Mouse (Mus musculus) forebrain, postnatal 0 days (tissue): Measurements from ENCODE around the gene Tmem91. TPM values are rescaled to one million over a fixed set of nuclear protein-coding genes. Genes with fewer than 3 reads are reported as not detected.

Source experiments
- ATAC-seq: fragments of 200-750 bp; cut with Nextera tagmentation; 2 replicates; pipeline ENCODE4 v1.8.0; 2017; ENCODE audit warnings: mild to moderate bottlenecking, moderate library complexity
- DNase-seq: peaks from one replicate; pipeline ENCODE4 v3.0.0-alpha.2; 2015
- H3K27ac ChIP-seq: fragments of 300-500 bp; sonication (generic); 2 replicates; pipeline ENCODE4 v1.5.1; 2014; ENCODE audit warnings: low read depth, mild to moderate bottlenecking, antibody characterized with exemption, low read length, moderate library complexity, mixed read lengths
- H3K27me3 ChIP-seq: fragments of 300-500 bp; sonication (generic); 2 replicates; pipeline ENCODE4 v1.6.1; 2014; ENCODE audit warnings: mild to moderate bottlenecking, low read length, mixed read lengths; ENCODE audit not compliant: insufficient read depth
- H3K36me3 ChIP-seq: fragments of 300-500 bp; sonication (generic); 2 replicates; pipeline ENCODE4 v1.6.1; 2014; ENCODE audit warnings: mild to moderate bottlenecking, moderate library complexity; ENCODE audit not compliant: insufficient read depth
- H3K4me1 ChIP-seq: fragments of 300-500 bp; sonication (generic); 2 replicates; pipeline ENCODE4 v1.6.1; 2014; ENCODE audit warnings: antibody characterized with exemption; ENCODE audit not compliant: insufficient read depth
- H3K4me2 ChIP-seq: fragments of 300-500 bp; sonication (generic); 2 replicates; pipeline ENCODE4 v1.6.1; 2014; ENCODE audit warnings: low read depth, mild to moderate bottlenecking, moderate library complexity
- H3K4me3 ChIP-seq: fragments of 300-500 bp; sonication (generic); 2 replicates; pipeline ENCODE4 v1.5.1; 2014; ENCODE audit warnings: low read depth, low read length, mixed read lengths
- H3K9ac ChIP-seq: fragments of 300-500 bp; sonication (generic); 2 replicates; pipeline ENCODE4 v1.6.1; 2014; ENCODE audit warnings: mild to moderate bottlenecking
- H3K9me3 ChIP-seq: fragments of 300-500 bp; sonication (generic); 2 replicates; pipeline ENCODE4 v1.6.1; 2016; ENCODE audit warnings: low read length
- CTCF ChIP-seq: sonication (generic); IDR thresholded peaks from 2 replicates; pipeline ENCODE4 v1.5.1; 2016; ENCODE audit warnings: antibody characterized with exemption, control low read depth, low read depth
- WGBS: fragments of 180-500 bp; shearing (Covaris S2); extraction: QIAGEN DNeasy Blood & Tissue Kit; methylation state at CpG from one replicate; pipeline ENCODE4 v1.1.7; 2014; 5-methylcytosine and 5-hydroxymethylcytosine counted together
- polyA plus RNA-seq: library from polyadenylated mRNA; unstranded; fragments of >200 nt; fragmentation: Nextera tagmentation; extraction: Ambion mirVana; gene quantifications from 2 replicates; pipeline ENCODE4 v1.2.1, GENCODE M21; 2015
- total RNA-seq: library from RNA; depleted of rRNA; stranded (reverse); fragments of >200 nt; gene quantifications from 2 replicates; pipeline ENCODE4 v1.2.3, GENCODE M21; 2014

The Tmem91 gene
- total and polyA plus RNA-seq, 2 experiments from 2014 or later, result 40.3 to 61.4 TPM

- H3K4me2 ChIP-seq, result no peak overlapping the region
- H3K9me3 ChIP-seq, result no peaks in the 10 kb centered on the region
- no peak for TF ChIP-seq CTCF
- no peaks in the 10 kb centered on the region for H3K27me3 ChIP-seq
- WGBS, result 73% methylated on average over 15 of the region's 15 CpGs
- H3K4me1 ChIP-seq, result 0 out of 2 replicates have a peak, but pooled peaks cover 2% of the 10 kb centered on the region
- H3K27ac ChIP-seq, result no peak overlapping the region
- DNase-seq (no peak), ATAC-seq (no peak)
- H3K4me3 ChIP-seq, result no peak overlapping the region
- peaks cover 7% of the 10 kb centered on the region; the same call in 1 of the 2 replicates for H3K36me3 ChIP-seq
- no peak overlapping the region for H3K9ac ChIP-seq
These were observed 32.8 kb upstream of the Tmem91 start for GRCm38 (mm10) chr7:25707581-25708292.

GRCm38 (mm10) chr7:25706578-25707170, 31.7 kb upstream of the Tmem91 start:
- Histone ChIP-seq H3K4me2 (no peak overlapping the region), H3K9ac (no peak overlapping the region), H3K27ac (no peak overlapping the region), H3K36me3 (no peaks in the 10 kb centered on the region; the same call in 1 of the 2 replicates), H3K27me3 (no peaks in the 10 kb centered on the region), H3K9me3 (no peaks in the 10 kb centered on the region), H3K4me3 (no peak overlapping the region), H3K4me1 (0 out of 2 replicates have a peak, but pooled peaks cover 2% of the 10 kb centered on the region)
- WGBS, result 66% methylated on average over 7 of the region's 7 CpGs
- DNase-seq (no peak), ATAC-seq (no peak)
- TF ChIP-seq CTCF, result no peak

GRCm38 (mm10) chr7:25705801-25706251, 30.9 kb upstream of the Tmem91 start:
- Histone ChIP-seq H3K4me2 (no peak overlapping the region), H3K9ac (no peak overlapping the region), H3K4me3 (no peak overlapping the region), H3K4me1 (0 out of 2 replicates have a peak, but pooled peaks cover 2% of the 10 kb centered on the region), H3K36me3 (no peaks in the 10 kb centered on the region), H3K27me3 (no peaks in the 10 kb centered on the region), H3K27ac (no peak overlapping the region), H3K9me3 (no peaks in the 10 kb centered on the region)
- ATAC-seq (peak; percentile 51), DNase-seq (no peak)
- 56% methylated on average over 6 of the region's 6 CpGs for WGBS
- no peak for TF ChIP-seq CTCF

DNA sequence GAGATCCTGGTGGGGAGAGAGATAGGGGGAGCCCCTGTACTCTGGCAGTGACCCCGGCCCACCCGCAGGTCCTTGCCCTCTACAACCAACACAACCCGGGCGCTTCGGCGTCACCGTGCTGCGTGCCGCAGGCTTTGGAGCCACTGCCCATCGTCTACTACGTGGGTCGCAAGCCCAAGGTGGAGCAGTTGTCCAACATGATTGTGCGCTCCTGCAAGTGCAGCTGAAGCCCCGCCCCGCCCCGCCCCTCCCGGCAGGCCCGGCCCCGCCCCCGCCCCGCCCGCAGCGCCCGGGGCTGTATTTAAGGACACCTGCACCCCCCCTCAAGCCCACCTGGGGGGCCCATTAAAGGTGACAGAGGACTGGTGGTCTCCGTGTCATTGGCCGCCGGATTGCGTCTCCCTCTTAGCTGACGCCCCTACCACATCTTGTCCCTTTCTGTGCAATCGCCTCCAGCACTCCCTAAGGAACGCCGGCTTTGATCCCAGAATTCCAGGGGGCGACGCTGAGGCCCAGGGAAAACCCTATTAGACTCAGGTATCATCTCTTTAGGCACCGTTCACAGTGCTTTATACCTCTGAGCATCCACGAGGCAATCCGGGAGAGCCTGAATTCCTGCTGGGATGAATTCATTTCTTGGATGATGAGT, 29.9 kb upstream of the Tmem91 start:
- 0 out of 2 replicates have a peak, but pooled peaks cover 2% of the 10 kb centered on the region for H3K4me1 ChIP-seq
- H3K36me3 ChIP-seq, result no peaks in the 10 kb centered on the region
- no peaks in the 10 kb centered on the region for H3K9me3 ChIP-seq
- peak; percentile 15; the same call in 1 of the 2 replicates for TF ChIP-seq CTCF
- H3K4me2 ChIP-seq, result peak overlapping the region; percentile 76
- H3K27me3 ChIP-seq, result no peaks in the 10 kb centered on the region
- H3K9ac ChIP-seq, result peak overlapping the region; percentile 28
- H3K4me3 ChIP-seq, result peak overlapping the region; percentile 33
- 2% methylated on average over 37 of the region's 37 CpGs for WGBS
- ATAC-seq, result peak; percentile 44
- no peak for DNase-seq
- H3K27ac ChIP-seq, result no peak overlapping the region

DNA sequence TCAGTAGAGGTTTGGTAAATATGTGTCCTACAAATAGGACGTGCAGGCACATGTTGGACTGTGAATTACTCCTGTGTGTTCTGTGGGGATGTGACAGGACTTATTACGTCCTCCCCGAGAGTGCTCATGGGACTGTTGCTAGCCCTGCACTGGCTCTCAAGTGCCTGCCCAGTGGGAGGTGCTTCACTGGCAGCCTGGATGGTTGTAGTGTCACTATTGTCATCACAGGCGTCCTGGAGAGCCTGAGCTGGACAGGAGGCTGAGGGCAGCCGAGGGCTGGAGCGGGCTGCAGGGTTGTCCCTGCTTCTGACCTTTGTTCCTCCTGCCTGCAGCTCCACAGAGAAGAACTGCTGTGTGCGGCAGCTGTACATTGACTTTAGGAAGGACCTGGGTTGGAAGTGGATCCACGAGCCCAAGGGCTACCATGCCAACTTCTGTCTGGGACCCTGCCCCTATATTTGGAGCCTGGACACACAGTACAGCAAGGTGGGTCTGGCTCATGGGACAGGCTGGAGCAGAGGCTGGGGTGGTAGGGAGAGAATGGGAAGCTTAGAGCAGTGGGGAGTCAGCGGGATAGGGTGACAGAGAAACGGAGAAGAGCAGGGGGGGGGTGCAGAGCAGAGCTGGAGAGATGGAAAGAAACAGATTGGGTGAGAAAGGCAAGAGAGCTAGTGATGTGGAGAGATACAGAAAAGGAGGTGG, 29.0 kb upstream of the Tmem91 start:
- H3K9ac ChIP-seq, result no peak overlapping the region
- H3K4me1 ChIP-seq, result 0 out of 2 replicates have a peak, but pooled peaks cover 2% of the 10 kb centered on the region
- no peaks in the 10 kb centered on the region for H3K27me3 ChIP-seq
- peak overlapping the region; percentile 76 for H3K4me2 ChIP-seq
- TF ChIP-seq CTCF, result no peak
- peak; percentile 25 for ATAC-seq
- peak overlapping the region; percentile 33; the same call in 1 of the 2 replicates for H3K4me3 ChIP-seq
- no peak overlapping the region for H3K27ac ChIP-seq
- DNase-seq, result no peak
- no peaks in the 10 kb centered on the region for H3K36me3 ChIP-seq
- H3K9me3 ChIP-seq, result no peaks in the 10 kb centered on the region
- 18% methylated on average over 10 of the region's 10 CpGs for WGBS

GRCm38 (mm10) chr7:25702350-25702749, 27.4 kb upstream of the Tmem91 start:
- ATAC-seq (no peak), DNase-seq (no peak)
- H3K4me2 ChIP-seq, result no peak overlapping the region
- no peak overlapping the region for H3K9ac ChIP-seq
- H3K27ac ChIP-seq, result no peak overlapping the region
- H3K9me3 ChIP-seq, result no peaks in the 10 kb centered on the region
- H3K4me1 ChIP-seq, result 0 out of 2 replicates have a peak, but pooled peaks cover 2% of the 10 kb centered on the region
- TF ChIP-seq CTCF, result peak; percentile 27; the same call in 1 of the 2 replicates
- 90% methylated on average over 2 of the region's 2 CpGs for WGBS
- H3K36me3 ChIP-seq, result no peaks in the 10 kb centered on the region
- no peak overlapping the region for H3K4me3 ChIP-seq
- H3K27me3 ChIP-seq, result no peaks in the 10 kb centered on the region
